Mouse (Mus musculus): Measurements from ENCODE around the gene Cers1. TPM values are rescaled to one million over a fixed set of nuclear protein-coding genes. Genes with fewer than 3 reads are reported as not detected.
A peak's percentile ranks its signal among the peaks of the same experiment; 100 is the strongest.

Gene Cers1
- polyA plus RNA-seq, 1 experiment from 2014 or later: 3.1 TPM

DNA sequence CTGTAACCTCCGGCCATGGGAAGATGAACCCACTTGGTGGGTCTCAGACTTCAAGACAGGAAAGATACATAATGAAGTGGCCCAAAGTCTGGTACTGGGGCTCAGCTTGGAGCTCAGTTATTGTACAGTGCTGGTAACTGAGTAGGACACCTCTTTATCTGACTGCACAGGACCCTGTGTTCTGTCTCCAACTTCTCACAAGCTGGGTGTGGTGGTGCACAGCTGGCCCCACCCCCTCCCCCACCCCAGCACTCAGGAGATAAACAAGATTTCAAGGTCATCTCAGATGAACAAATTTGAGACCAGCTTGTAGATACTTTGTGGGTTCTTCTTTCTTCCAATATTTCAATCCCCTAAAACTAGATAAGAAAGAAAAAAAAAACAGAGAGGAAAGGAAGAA is 40.5 kb downstream of the Cers1 start:
- no peak overlapping the region for H3K9ac ChIP-seq
- no peaks in the 10 kb centered on the region for H3K9me3 ChIP-seq
- no peak overlapping the region for H3K4me2 ChIP-seq
- WGBS: 82% methylated on average over 1 of the region's 1 CpGs
- no peak overlapping the region for H3K27ac ChIP-seq
- peaks cover 21% of the 10 kb centered on the region for H3K4me1 ChIP-seq
- ATAC-seq (ENCODE audit: borderline replicate concordance, extremely low read depth, low FRiP score, low TSS enrichment): no peak
- no peak overlapping the region for H3K4me3 ChIP-seq
- 0 out of 2 replicates have a peak, but pooled peaks cover 4% of the 10 kb centered on the region for H3K27me3 ChIP-seq
- no peaks in the 10 kb centered on the region for H3K36me3 ChIP-seq

DNA sequence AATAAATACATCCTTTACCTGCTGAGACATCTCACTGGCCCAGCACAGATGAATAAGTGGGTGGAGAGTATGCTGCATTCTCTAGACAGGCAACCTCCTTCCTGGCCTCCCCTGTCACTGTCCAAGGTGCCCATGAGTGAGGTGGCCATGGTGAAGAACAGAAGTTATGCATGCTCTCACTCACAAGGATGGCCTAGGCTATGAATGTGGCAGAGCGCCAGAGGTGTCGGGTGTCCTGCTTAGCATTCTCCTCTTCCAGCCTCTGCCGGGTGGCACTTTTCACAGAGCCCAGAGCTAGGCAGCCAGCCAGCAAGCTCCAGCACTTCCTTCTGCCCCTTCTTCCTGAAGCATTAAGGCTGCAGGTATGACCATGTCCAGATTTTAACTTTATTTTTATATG is 43.8 kb downstream of the Cers1 start:
- Histone ChIP-seq H3K9me3 (no peaks in the 10 kb centered on the region), H3K4me1 (peaks cover 4% of the 10 kb centered on the region; the same call in 1 of the 2 replicates), H3K27ac (no peak overlapping the region), H3K4me2 (no peak overlapping the region), H3K36me3 (no peaks in the 10 kb centered on the region), H3K27me3 (0 out of 2 replicates have a peak, but pooled peaks cover 4% of the 10 kb centered on the region), H3K4me3 (no peak overlapping the region), H3K9ac (no peak overlapping the region)
- WGBS: 16% methylated on average over 3 of the region's 3 CpGs
- no peak for ATAC-seq (ENCODE audit: borderline replicate concordance, extremely low read depth, low FRiP score, low TSS enrichment)

DNA sequence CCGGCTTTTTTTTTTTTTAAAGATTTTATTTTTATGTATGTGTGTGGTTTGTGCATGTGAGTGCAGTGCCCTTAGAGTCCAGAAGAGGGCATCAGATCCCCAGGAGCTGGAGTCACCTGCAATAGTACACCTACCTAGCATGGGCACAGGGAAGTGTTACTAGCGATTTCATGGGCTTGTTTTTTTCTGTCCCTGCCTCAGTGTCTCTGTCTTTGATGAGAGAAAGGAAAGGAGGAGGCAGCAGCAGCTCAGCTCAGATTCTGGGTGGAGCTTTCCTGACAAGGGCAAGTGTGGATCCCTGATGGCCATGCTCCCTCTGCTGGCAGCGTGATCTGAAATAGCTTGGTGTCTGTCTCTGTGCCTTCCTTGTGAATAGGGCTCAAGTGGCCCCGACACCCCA is 45.2 kb downstream of the Cers1 start:
- 0 out of 2 replicates have a peak, but pooled peaks cover 4% of the 10 kb centered on the region for H3K27me3 ChIP-seq
- H3K27ac ChIP-seq: no peak overlapping the region
- no peak for ATAC-seq (ENCODE audit: borderline replicate concordance, extremely low read depth, low FRiP score, low TSS enrichment)
- no peaks in the 10 kb centered on the region for H3K9me3 ChIP-seq
- WGBS: 50% methylated on average over 4 of the region's 4 CpGs
- no peaks in the 10 kb centered on the region for H3K36me3 ChIP-seq
- no peak overlapping the region for H3K4me3 ChIP-seq
- no peak overlapping the region for H3K4me2 ChIP-seq
- H3K4me1 ChIP-seq: 0 out of 2 replicates have a peak, but pooled peaks cover 2% of the 10 kb centered on the region
- H3K9ac ChIP-seq: no peak overlapping the region

DNA sequence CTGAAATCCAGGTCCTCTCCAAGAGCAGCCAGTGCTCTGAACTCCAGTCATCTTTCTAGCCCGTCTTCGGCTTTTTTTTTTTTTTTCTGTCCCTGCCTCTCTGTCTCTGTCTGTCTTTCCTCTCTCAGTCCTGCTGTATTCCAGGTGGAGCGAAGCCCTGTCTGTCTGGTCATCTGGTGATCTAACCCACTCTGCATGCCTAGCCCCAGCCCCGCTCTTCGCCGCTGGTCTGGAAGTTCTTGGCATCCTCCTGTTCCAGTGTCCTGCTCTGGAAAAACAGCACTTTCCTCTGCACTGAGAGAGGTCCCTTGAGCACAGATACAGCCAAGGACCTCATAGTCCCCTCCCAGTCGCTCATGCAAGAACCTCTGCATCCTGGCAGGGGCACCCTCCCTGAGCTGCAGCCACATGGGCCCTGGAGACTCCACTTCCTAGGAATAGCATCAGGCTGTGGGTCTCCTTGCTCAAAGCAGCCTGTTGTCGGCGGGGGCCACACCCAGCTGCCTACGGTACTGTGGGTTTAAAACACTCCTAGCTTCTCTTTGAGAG is 46.0 kb downstream of the Cers1 start:
- Histone ChIP-seq H3K4me3 (no peak overlapping the region), H3K4me2 (no peak overlapping the region), H3K27ac (no peak overlapping the region), H3K9me3 (no peaks in the 10 kb centered on the region), H3K4me1 (0 out of 2 replicates have a peak, but pooled peaks cover 8% of the 10 kb centered on the region), H3K36me3 (no peaks in the 10 kb centered on the region), H3K9ac (no peak overlapping the region), H3K27me3 (0 out of 2 replicates have a peak, but pooled peaks cover 4% of the 10 kb centered on the region)
- 68% methylated on average over 10 of the region's 10 CpGs for WGBS
- ATAC-seq (ENCODE audit: borderline replicate concordance, extremely low read depth, low FRiP score, low TSS enrichment): no peak

DNA sequence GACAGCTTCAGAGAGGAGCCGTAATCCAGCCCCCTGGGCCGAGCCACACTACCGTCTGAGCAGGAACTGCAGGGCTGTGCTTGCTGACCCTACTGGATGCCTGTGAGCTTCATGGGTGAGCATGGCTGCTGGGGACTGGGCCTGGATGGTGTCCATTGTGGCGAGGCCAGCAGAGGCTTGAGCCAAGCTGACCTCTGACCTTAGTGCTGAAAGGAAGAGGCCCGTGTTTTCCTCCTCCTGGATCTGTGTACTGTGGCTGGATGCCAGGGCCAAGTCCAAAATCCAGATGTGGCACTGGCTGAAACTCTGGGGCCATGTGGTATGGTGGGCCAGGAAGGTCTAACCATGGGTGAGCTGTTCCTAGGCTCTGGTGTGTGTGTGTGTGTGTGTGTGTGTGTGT is 48.5 kb downstream of the Cers1 start:
- 0 out of 2 replicates have a peak, but pooled peaks cover 14% of the 10 kb centered on the region for H3K4me1 ChIP-seq
- ATAC-seq (ENCODE audit: borderline replicate concordance, extremely low read depth, low FRiP score, low TSS enrichment): no peak
- 32% methylated on average over 5 of the region's 5 CpGs for WGBS
- H3K27me3 ChIP-seq: 0 out of 2 replicates have a peak, but pooled peaks cover 4% of the 10 kb centered on the region
- H3K9ac ChIP-seq: no peak overlapping the region
- H3K4me3 ChIP-seq: no peak overlapping the region
- no peaks in the 10 kb centered on the region for H3K9me3 ChIP-seq
- no peaks in the 10 kb centered on the region for H3K36me3 ChIP-seq
- no peak overlapping the region for H3K4me2 ChIP-seq
- H3K27ac ChIP-seq: no peak overlapping the region

DNA sequence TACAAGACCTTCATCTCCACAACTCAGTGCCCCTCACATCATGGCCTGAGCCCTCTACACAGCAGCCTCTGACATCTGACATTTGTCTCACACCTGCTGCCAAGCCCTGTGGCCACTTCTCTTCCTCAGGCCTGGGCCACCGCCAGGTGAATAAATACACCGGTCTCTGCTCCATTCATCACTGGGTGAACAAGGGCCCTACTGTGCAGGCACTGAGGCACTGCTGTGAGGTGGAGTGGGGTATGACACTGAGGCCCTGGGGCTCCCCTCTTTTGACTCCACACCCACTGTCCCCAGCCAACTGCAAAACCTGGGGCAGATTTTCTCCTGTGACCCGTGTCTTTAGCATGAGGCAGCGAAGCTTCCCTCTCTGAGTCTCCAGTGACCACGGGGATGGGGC is 51.0 kb downstream of the Cers1 start:
- H3K36me3 ChIP-seq: no peaks in the 10 kb centered on the region
- H3K27me3 ChIP-seq: peaks cover 3% of the 10 kb centered on the region
- 0 out of 2 replicates have a peak, but pooled peaks cover 14% of the 10 kb centered on the region for H3K4me1 ChIP-seq
- H3K4me2 ChIP-seq: no peak overlapping the region
- 0 out of 2 replicates have a peak overlapping the region, but pooled peaks have one; percentile 1 for H3K27ac ChIP-seq
- WGBS: 46% methylated on average over 5 of the region's 5 CpGs
- no peak overlapping the region for H3K4me3 ChIP-seq
- no peaks in the 10 kb centered on the region for H3K9me3 ChIP-seq
- ATAC-seq (ENCODE audit: borderline replicate concordance, extremely low read depth, low FRiP score, low TSS enrichment): peak; percentile 61; the same call in 1 of the 2 replicates
- no peak overlapping the region for H3K9ac ChIP-seq

DNA sequence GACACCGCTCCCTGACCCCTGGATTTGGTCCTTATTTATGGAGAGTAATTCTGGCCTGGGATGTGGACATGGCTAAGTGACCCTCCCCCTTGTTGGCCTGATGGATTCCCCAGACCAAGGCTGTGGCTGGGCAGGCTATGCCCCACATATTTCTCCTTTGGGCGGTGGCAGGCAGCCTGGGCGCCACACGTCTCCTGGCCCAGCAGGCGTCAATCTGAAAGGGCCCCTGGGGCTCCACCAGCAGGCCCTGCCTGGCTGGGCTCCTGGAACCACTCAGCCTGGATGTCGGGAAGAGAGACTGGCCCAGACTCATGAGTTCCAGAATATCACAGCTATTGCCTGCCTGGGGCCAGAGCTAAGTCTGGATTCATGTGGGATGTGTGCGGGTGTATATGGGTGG is 54.9 kb downstream of the Cers1 start:
- 84% methylated on average over 7 of the region's 7 CpGs for WGBS
- no peak overlapping the region for H3K4me2 ChIP-seq

DNA sequence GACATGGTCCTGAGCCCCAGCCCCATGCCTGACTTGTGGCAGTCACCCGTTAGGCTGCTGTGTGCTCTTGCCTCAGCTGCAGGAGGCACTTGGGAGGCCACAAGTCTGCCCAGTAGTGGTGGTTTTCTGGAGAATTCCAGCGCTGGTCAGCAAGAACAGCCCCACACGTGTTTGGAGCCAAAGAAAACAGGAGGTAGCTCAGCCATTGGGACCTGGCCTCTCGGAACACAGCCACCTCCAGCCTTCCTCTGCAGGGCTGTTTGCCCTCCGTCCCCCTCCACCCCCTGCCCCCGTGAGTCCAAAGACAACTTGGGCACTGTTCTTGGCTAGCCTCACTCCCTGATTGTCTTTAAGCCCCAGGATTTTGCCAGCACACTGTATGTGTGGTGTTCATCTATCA is 56.4 kb downstream of the Cers1 start:
- Histone ChIP-seq H3K4me2 (no peak overlapping the region), H3K36me3 (no peaks in the 10 kb centered on the region), H3K4me3 (no peak overlapping the region), H3K9ac (no peak overlapping the region), H3K4me1 (peaks cover 38% of the 10 kb centered on the region), H3K27me3 (peaks cover 57% of the 10 kb centered on the region), H3K27ac (no peak overlapping the region), H3K9me3 (0 out of 2 replicates have a peak, but pooled peaks cover 4% of the 10 kb centered on the region)
- WGBS: 20% methylated on average over 6 of the region's 6 CpGs
- no peak for ATAC-seq (ENCODE audit: borderline replicate concordance, extremely low read depth, low FRiP score, low TSS enrichment)

More for the DNA sequence above, 54.9 kb downstream of the Cers1 start:
- Histone ChIP-seq H3K27me3 (peaks cover 42% of the 10 kb centered on the region), H3K9me3 (0 out of 2 replicates have a peak, but pooled peaks cover 4% of the 10 kb centered on the region), H3K4me1 (peaks cover 34% of the 10 kb centered on the region), H3K36me3 (no peaks in the 10 kb centered on the region), H3K9ac (no peak overlapping the region), H3K27ac (no peak overlapping the region), H3K4me3 (no peak overlapping the region)
- ATAC-seq (ENCODE audit: borderline replicate concordance, extremely low read depth, low FRiP score, low TSS enrichment): no peak

DNA sequence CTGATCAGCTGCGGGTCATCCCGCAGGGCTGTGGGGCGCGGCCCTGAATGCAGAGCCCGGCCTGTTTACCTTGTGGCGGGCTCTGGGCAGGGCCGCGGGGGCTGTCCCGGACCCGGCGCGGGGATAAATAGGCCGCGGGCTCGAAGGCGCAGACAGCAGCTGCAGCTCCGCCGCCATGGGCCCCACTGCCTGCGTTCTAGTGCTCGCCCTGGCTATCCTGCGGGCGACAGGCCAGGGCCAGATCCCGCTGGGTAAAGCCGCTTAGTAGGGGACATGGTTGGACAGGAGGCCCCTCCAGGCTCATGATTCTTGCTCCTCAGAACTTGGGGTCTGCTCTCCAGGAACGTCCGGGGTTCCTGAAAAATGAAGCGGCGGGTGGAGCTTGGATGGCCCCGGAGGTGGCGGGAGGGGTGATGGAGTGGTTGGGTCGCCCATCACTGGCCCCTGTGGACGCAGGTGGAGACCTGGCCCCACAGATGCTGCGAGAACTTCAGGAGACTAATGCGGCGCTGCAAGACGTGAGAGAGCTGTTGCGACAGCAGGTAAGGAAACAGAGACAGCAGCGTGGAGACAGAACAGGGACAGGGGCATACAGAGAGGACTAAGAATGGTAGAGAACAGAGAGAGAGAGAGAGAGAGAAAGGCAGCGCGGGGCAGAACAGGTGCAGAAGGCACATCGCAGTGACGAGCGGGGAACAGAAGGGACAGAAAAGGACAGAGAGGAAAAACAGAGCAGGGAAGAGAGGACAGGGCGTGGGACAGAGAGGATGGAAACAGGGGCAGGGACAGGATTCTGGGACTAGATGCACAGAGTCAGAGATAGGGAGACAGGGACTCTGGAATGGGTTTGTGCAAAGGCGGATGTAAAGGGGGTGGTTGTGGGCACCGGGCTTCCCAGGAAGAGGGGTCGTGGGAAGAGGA is 58.1 kb downstream of the Cers1 start, which contains the start of gene Comp:
Comp (plus strand) TSS at position 162 of the 921 bp plus-strand sequence.
- Histone ChIP-seq H3K27ac (no peak within 1 kb of the TSS), H3K36me3 (no peaks in the 10 kb centered on the region), H3K4me2 (peak within 1 kb of the TSS; percentile 78), H3K27me3 (peaks cover 74% of the 10 kb centered on the region), H3K9ac (no peak within 1 kb of the TSS), H3K4me1 (peaks cover 35% of the 10 kb centered on the region), H3K9me3 (0 out of 2 replicates have a peak, but pooled peaks cover 4% of the 10 kb centered on the region), H3K4me3 (peak within 1 kb of the TSS; percentile 43)
- WGBS: 3% methylated on average over 47 of the region's 47 CpGs
- no peak; the same call in 1 of the 2 replicates for ATAC-seq (ENCODE audit: borderline replicate concordance, extremely low read depth, low FRiP score, low TSS enrichment)

DNA sequence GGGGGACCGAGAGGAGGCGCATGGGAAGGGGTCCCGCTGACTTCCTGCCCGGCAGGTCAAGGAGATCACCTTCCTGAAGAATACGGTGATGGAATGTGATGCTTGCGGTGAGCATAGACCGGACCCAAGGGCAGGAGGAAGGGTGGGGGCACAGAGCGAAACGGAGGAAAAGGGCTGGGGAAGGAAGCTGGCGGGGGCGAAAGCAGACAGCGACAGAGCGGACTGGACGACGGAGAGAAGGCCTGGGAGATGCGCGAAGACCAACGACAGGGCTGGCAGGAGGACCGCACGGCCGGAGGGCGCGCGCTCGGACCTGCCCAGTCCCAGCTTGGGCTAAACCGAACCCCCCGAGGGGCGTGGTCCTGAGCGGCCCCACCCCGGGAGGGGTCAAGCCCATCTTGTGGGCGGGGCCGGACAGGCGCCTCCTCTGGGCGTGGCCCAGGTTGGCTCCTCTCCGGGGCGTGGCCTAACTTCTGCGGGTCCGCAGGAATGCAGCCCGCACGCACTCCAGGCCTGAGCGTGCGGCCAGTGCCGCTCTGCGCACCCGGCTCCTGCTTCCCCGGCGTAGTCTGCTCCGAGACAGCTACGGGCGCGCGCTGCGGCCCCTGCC is 58.8 kb downstream of the Cers1 start:
- peak; percentile 73 for ATAC-seq (ENCODE audit: borderline replicate concordance, extremely low read depth, low FRiP score, low TSS enrichment)
- Histone ChIP-seq H3K4me2 (peak overlapping the region; percentile 78), H3K4me3 (peak overlapping the region; percentile 43), H3K36me3 (no peaks in the 10 kb centered on the region), H3K9ac (no peak overlapping the region; the same call in 1 of the 2 replicates), H3K4me1 (peaks cover 35% of the 10 kb centered on the region), H3K27ac (no peak overlapping the region), H3K27me3 (peaks cover 75% of the 10 kb centered on the region), H3K9me3 (0 out of 2 replicates have a peak, but pooled peaks cover 4% of the 10 kb centered on the region)
- WGBS: 1% methylated on average over 53 of the region's 53 CpGs

DNA sequence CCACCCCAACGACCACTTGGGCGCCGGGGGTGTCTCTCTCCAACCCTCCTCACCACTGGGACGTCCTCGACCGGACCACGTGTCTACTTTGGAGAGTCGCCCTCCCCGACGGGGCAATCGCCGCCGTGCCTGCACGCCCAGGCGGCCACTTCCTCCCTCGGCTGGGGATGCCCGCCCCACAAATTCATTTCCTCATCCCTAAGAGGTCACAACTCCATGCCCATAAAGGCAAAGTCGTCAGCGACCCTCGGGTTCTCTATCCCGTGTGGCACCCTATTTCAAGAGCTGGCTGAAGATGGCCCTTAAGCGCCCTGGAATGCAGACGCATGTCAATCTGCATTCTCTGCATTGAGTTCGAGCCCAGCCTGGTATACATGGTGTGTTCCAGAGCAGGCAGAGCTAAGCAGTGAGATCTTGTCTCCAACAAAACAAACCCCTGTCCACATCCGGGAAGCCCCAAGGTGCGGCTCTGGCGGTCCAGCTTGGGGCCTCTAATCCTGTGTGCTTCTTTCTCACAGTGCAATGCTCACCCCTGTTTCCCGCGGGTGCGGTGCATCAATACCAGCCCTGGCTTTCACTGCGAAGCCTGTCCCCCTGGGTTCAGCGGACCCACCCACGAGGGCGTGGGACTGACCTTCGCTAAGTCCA is 59.8 kb downstream of the Cers1 start:
- no peak overlapping the region for H3K9ac ChIP-seq
- 7% methylated on average over 35 of the region's 35 CpGs for WGBS
- peak overlapping the region; percentile 43 for H3K4me3 ChIP-seq
- ATAC-seq (ENCODE audit: borderline replicate concordance, extremely low read depth, low FRiP score, low TSS enrichment): no peak
- no peak overlapping the region for H3K27ac ChIP-seq
- peaks cover 75% of the 10 kb centered on the region for H3K27me3 ChIP-seq
- H3K4me2 ChIP-seq: peak overlapping the region; percentile 78
- 0 out of 2 replicates have a peak, but pooled peaks cover 4% of the 10 kb centered on the region for H3K9me3 ChIP-seq
- H3K36me3 ChIP-seq: no peaks in the 10 kb centered on the region
- H3K4me1 ChIP-seq: peaks cover 35% of the 10 kb centered on the region

Data from lung, embryonic 15.5 days (tissue).